Mouse (Mus musculus): Measurements from ENCODE around the gene Ogfod3.

Gene Ogfod3

DNA sequence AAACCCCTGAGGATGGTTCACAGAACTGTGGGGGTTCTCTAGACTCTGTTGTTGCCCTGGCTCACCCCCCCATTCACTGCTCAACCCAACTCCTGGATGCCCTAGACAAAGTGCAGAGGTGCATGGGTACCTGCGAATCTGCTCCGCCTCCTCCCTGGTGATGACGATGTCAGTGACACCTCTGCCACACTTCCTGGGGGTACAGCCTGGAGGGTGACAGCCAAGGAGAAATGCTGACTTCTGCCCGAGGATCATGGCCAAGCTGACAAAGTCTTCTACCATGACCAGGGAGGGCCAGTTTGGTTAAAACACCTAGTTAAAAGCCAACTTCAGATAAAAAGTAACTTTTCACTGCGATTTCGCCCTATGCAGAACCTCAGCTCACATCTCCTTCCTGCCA is 3.7 kb downstream of the Ogfod3 start:
- DNase-seq (ENCODE audit: extremely low spot score, low read depth, low spot score), result no peak

DNA sequence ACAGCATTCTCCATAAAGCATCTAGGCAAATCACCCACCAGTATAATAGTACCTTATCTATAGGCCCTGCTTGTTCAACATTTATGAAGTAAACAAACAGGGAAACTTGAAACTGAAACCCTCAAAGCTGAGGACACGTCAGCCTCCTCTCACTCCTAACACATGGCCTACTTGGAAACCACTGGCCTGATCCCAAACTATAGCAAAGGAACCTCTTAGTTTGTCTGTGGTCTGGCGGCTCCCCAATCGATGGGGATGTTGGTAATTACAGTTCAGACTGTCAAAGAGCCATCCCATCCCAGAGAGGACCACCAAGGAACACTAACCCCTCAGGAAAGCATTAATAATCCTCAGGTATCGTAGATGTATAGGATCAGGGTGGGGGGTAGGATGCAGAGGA is 4.7 kb downstream of the Ogfod3 start:
- DNase-seq (ENCODE audit: extremely low spot score, low read depth, low spot score), result no peak

DNA sequence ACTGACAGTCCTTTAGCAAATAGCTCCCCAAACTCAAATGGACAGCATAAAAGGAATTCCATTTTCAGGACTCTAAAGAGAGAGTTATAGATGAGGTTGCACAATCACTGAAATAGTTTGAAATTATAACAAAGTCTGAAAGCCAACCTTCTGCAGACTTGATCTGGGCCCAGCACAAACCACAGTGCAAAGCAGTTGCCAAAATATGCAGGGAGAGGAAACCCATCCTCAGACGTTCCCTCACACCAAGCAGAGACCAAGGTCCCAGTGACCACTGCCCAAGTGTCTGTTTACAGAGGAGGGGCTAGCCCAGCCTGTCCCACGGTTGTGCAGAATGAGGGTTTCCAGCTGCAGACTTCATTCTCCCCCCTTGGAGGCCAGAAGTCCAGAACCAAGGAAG is 5.9 kb downstream of the Ogfod3 start:
- DNase-seq (ENCODE audit: extremely low spot score, low read depth, low spot score), result no peak

DNA sequence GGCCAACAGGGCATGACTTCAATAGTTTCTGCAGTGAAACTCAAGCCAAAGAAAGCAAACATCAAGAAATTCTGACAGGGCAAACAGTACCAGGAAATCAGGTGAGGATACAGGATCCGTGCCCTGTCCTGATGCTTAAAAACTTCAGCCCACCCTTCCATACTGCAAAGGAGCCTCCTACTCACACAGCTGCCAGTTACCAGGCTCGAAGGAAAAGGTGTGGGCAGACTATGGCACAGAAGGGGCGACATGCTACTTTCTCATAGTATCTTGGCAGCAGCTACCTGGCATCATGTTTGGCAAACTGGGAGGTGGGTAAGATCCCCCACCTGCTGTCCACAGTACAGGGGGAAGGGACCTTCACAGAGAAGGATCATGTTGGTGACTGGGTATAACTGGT is 11.1 kb downstream of the Ogfod3 start:
- DNase-seq (ENCODE audit: extremely low spot score, low read depth, low spot score), result no peak

- no peak for DNase-seq (ENCODE audit: extremely low spot score, low read depth, low spot score)
These were observed 11.8 kb downstream of the Ogfod3 start for GRCm38 (mm10) chr11:121192742-121193141.

- DNase-seq (ENCODE audit: extremely low spot score, low read depth, low spot score), result no peak
These were observed 14.8 kb downstream of the Ogfod3 start for GRCm38 (mm10) chr11:121189681-121190080.

DNA sequence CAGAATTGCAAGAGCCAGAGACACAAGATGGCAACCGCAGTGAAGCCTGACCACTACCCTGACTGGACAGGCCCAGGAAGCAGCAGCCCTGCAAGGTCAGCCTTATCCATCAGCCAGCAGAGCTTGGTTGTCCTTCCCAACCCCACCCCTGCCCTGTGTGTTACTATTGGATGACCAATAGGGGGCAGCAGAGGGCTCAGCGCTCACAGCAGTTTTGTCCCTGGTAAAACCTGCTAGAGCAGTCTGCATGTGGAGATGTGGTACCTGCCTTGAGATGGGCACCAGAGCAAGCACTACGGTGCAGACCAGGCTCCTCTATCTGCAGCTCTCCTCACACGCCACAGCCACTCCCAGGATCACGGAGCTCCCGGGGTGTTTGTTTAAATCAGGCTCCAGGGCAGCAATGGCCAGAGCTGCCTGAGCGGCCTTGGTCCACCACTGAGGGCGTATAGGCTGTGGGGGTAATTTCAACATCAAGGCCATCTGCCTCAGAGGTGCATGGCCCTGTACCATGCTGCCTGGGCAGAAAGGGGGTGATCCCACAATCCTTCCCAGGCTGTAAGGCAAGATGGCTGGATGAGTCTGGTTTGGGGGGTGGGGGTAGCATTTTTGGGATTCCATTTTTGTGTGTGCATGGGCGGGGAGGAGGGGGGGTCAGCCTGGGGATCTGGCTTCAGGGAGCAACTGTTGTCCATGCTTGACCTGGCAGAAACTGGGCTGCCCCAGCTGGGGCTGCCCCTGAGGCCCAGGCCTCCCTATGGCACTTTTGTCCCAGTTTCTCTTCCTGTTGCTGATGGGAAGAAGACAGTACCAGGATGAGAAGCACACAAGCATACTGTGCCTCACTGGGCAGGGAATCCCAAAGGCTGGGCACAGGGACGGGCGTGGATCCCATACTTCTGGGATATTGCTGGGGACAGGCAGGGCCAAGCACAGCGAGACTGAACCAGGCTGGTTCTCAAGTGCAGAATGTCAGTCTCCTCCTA is 27.9 kb downstream of the Ogfod3 start:
- DNase-seq (ENCODE audit: extremely low spot score, low read depth, low spot score), result peak; percentile 31

DNA sequence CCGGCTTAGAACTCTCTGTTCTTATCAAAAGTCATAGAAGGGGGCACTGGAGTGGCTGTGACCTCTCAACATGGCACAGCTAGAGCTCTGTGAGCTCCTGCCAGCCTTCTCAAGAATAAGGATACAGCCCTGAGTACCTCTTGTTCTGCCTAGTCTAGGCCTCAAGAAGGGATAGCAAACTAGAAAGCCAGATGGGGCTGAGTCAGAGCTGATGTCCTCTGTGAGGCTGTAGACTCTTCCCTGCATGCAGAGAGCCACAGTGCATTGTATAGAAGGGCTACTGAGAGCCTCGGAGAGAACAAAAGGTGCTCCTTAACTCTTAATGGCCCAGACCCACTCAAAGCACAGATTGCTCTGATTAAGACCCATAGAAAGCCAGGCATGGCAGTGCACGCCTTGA is 30.3 kb downstream of the Ogfod3 start:
- no peak for DNase-seq (ENCODE audit: extremely low spot score, low read depth, low spot score)

DNA sequence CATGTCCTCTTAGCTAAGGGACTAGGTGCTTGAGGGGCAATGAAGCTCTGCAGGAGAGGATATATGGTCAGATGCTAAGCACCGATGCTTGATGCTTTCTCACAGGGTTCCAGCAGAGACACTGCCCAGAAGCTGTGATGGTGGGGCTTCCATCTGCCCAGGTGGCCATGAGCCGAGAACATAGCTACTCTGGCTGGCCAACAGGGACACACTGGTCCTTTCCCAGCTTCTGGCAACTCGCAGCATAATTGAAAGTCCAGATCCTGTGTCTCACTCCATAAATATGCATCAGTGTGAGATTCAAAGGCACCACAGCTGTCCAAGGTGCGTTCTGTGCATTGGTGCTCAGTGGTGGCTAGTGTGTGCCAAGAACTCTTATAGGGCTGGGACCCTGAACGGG is 31.3 kb downstream of the Ogfod3 start:
- DNase-seq (ENCODE audit: extremely low spot score, low read depth, low spot score), result no peak

GRCm38 (mm10) chr11:121163751-121164150 is 40.8 kb downstream of the Ogfod3 start:
- no peak for DNase-seq (ENCODE audit: extremely low spot score, low read depth, low spot score)

DNA sequence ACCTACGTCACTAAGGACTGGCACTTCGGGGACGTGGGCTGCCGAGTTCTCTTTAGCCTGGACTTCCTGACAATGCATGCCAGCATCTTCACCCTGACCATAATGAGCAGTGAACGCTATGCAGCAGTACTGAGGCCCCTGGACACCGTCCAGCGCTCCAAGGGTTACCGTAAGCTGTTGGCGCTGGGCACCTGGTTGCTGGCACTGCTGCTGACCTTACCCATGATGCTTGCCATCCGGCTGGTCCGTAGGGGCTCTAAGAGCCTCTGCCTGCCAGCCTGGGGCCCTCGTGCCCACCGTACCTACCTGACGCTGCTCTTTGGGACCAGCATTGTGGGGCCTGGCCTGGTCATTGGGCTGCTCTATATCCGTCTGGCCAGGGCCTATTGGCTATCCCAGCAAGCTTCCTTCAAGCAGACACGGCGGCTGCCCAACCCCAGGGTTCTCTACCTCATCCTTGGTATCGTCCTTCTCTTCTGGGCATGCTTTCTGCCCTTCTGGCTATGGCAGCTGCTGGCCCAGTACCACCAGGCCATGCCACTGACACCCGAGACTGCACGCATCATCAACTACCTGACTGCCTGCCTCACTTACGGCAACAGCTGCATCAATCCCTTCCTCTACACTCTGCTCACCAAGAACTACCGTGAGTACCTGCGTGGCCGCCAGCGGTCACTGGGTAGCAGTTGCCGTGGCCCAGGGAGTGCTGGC is 43.7 kb downstream of the Ogfod3 start:
- no peak for DNase-seq (ENCODE audit: extremely low spot score, low read depth, low spot score)

DNA sequence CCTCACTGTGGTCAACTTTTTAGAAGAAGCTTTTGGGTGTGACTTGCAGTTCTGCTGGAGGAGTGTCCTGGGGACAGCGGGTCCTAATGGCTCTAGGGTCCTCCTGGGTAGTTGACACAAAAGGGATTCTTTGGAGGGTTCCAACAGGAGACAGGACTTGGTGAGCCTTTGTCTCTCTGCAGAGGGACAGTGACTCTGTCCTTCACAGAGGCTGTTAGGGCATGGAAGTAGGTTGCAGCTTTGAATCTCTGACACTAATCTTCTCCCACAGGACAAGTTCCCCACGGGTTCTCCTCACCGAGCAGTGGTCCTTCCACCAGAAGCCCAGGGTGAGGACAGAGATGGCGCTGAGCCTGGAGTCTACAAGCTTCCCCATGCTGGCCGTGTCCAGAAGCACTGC is 44.5 kb downstream of the Ogfod3 start, which contains the start of gene Uts2r:
TSS of gene Uts2r (plus strand) at position 301 of the 400 bp plus-strand sequence.
- no peak for DNase-seq (ENCODE audit: extremely low spot score, low read depth, low spot score)

GRCm38 (mm10) chr11:121156411-121156891 is 48.1 kb downstream of the Ogfod3 start:
- no peak for DNase-seq (ENCODE audit: extremely low spot score, low read depth, low spot score)

GRCm38 (mm10) chr11:121154203-121154602 is 50.3 kb downstream of the Ogfod3 start:
- DNase-seq (ENCODE audit: extremely low spot score, low read depth, low spot score), result no peak

GRCm38 (mm10) chr11:121148193-121148592 is 56.3 kb downstream of the Ogfod3 start:
- no peak for DNase-seq (ENCODE audit: extremely low spot score, low read depth, low spot score)

- no peak for DNase-seq (ENCODE audit: extremely low spot score, low read depth, low spot score)
These were observed 58.6 kb downstream of the Ogfod3 start, which contains the start of gene Tex19.1 for GRCm38 (mm10) chr11:121145865-121146264. Gene Tex19.1, plus strand, starts transcription at chr11:121146143.

DNA sequence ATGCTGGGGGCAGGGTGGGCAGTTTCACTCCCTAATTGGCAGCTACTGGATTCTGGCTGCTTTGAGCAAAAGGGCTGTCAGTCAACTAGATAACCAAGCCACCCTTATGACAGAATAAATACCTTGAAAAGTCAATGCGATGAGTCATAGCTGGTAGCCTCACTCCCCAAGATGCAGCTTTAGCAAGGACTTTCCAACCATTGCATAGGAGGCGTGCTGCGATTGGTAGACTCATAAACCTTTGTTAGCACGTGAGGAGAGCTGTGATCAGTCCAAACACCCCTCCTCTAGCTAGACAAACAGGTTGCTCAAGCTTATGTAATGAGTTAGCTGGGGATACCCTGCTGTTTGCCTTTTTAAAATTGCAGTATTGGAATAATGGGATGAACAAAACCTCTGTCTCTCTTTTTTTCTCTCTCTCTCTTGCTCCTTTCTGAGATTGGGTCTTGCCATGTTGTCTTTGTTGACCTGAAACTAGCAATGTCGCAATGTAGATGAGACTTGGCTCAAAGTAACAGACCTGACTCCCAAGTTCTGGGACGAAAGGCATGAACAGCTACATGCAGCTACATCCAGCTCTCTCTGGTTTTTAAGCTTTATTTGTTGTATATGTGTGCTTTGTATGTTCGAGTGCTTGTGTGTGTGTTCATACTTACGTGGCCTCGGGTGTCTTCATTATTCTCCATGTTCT is 61.0 kb downstream of the Ogfod3 start:
- no peak for DNase-seq (ENCODE audit: extremely low spot score, low read depth, low spot score)

DNA sequence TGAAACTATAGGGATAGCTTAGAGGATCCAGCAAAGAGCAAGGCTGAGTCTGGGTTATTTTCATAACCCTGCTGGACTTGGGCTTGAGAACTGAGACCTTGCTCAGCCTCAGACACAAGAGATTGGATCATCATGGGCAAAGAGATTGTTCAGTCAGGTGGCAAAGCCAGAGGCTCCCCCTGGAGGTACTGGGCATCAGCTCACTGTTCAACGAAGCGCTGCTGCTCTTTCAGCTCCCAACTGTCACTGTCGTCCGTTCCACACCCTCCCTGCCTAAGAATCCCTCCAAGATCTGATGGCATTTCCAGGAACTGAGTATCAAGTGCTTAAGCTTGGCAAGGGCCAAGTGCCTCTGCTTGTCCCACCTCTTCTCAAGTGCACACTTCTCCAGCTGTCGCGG is 65.8 kb downstream of the Ogfod3 start:
- no peak for DNase-seq (ENCODE audit: extremely low spot score, low read depth, low spot score)

DNA sequence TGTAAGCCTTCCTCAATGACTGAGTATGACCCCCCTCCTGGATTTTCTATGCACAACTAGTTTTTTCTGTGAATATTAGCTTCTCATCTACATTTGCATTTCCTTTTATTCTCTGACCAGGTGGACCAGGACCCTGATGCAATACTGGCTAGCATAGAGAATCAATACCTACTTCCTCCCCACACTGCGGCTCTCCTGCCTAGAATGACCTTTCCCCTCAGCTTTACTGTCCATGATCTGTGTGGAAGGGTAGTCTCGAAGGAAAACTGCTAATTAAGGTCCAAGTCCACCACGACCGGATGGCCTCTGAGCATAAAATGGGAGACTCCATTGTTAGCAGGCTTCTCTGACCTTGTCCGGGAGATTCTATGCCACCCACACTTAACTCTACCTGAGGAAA is 66.8 kb downstream of the Ogfod3 start:
- DNase-seq (ENCODE audit: extremely low spot score, low read depth, low spot score), result no peak

- no peak for DNase-seq (ENCODE audit: extremely low spot score, low read depth, low spot score)
These were observed 69.9 kb downstream of the Ogfod3 start for GRCm38 (mm10) chr11:121134600-121134999.

GRCm38 (mm10) chr11:121129616-121130015 is 74.9 kb downstream of the Ogfod3 start:
- DNase-seq (ENCODE audit: extremely low spot score, low read depth, low spot score), result no peak

All from hindlimb bud, embryonic 11.5 days (tissue).